Mouse (Mus musculus) kidney, adult 2 months (tissue): Measurements from ENCODE around the gene Msh2.

ENCODE experiments used
- CTCF ChIP-seq: fragments of 200-500 bp; conservative IDR thresholded peaks from 2 replicates; pipeline ENCODE4 v1.5.1; 2011; ENCODE audit warnings: low read depth, mild to moderate bottlenecking, control low read depth, low read length, moderate library complexity, mixed read lengths; ENCODE audit not compliant: insufficient read depth, insufficient read length
- POLR2A ChIP-seq: fragments of 200-500 bp; IDR thresholded peaks from one replicate; pipeline ENCODE4 v1.6.1; 2011; ENCODE audit warnings: low read depth, low read length, control low read depth

GRCm38 (mm10) chr17:87640272-87640671 is 31.9 kb upstream of the Msh2 start:
- TF ChIP-seq POLR2A (no peak), CTCF (no peak)
